Mouse (Mus musculus) lung, embryonic 14.5 days (tissue): ENCODE data around the gene Tmed5. TPM values are rescaled to one million over a fixed set of nuclear protein-coding genes. Genes with fewer than 3 reads are reported as not detected.
"Not testable (repeated sequence)": the region's sequence is repeated elsewhere in the genome, so short reads cannot be mapped to it uniquely, and the experiment has no call there.

Experiments
- ATAC-seq: fragments of 200-750 bp; cut with Nextera tagmentation; 2 replicates; pipeline ENCODE4 v1.8.0; 2017; ENCODE audit warnings: mild to moderate bottlenecking, moderate TSS enrichment, moderate library complexity; ENCODE audit not compliant: insufficient read depth
- DNase-seq: peaks from one replicate; pipeline ENCODE4 v3.0.0-alpha.2; 2015
- H3K27ac ChIP-seq: fragments of 300-500 bp; sonication (generic); 2 replicates; pipeline ENCODE4 v1.5.1; 2014; ENCODE audit warnings: low read depth, mild to moderate bottlenecking, moderate library complexity
- H3K27me3 ChIP-seq: fragments of 300-500 bp; sonication (generic); 2 replicates; pipeline ENCODE4 v1.6.1; 2014; ENCODE audit warnings: low read length, control low read depth; ENCODE audit not compliant: insufficient read depth
- H3K36me3 ChIP-seq: fragments of 300-500 bp; sonication (generic); 2 replicates; pipeline ENCODE4 v1.6.1; 2014; ENCODE audit warnings: control low read depth; ENCODE audit not compliant: insufficient read depth
- H3K4me1 ChIP-seq: fragments of 300-500 bp; sonication (generic); 2 replicates; pipeline ENCODE4 v1.6.1; 2014; ENCODE audit warnings: antibody characterized with exemption, control low read depth; ENCODE audit not compliant: insufficient read depth
- H3K4me2 ChIP-seq: fragments of 300-500 bp; sonication (generic); 2 replicates; pipeline ENCODE4 v1.6.1; 2014; ENCODE audit warnings: mild to moderate bottlenecking
- H3K4me3 ChIP-seq: fragments of 300-500 bp; sonication (generic); 2 replicates; pipeline ENCODE4 v1.5.1; 2014; ENCODE audit warnings: low read depth, low read length
- H3K9ac ChIP-seq: fragments of 300-500 bp; sonication (generic); 2 replicates; pipeline ENCODE4 v1.6.1; 2014
- H3K9me3 ChIP-seq: fragments of 300-500 bp; sonication (generic); 2 replicates; pipeline ENCODE4 v1.6.1; 2016; ENCODE audit warnings: low read depth, low read length, control low read depth
- CTCF ChIP-seq: IDR thresholded peaks from 2 replicates; pipeline ENCODE4 v1.5.1; 2016; ENCODE audit warnings: antibody characterized with exemption, low read depth
- WGBS: fragments of 180-500 bp; shearing (Covaris S2); extraction: QIAGEN DNeasy Blood & Tissue Kit; methylation state at CpG from one replicate; pipeline ENCODE4 v1.1.7; 2014; 5-methylcytosine and 5-hydroxymethylcytosine counted together
- polyA plus RNA-seq: library from polyadenylated mRNA; unstranded; fragments of >200 nt; fragmentation: Nextera tagmentation; extraction: Ambion mirVana; gene quantifications from 2 replicates; pipeline ENCODE4 v1.2.1, GENCODE M21; 2014

Tmed5 gene
- polyA plus RNA-seq, 1 experiment from 2014 or later, result 29.1 TPM

DNA sequence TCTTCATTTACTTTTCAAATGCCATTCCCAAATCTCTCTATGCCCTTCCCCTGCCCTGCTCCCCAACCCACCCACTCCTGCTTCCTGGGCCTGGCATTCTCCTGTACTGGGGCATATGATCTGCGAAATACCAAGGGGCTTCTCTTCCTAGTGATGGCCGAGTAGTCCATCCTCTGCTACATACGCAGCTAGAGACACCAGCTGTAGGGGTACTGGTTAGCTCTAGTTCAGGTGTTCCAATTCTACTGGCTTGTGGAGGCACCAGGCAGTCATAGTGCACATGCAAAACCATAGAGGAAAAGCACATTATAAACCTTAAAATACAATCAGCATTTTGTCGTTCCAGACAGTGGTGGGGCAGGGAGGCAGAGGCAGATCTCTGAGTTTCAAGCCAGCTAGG is 14.7 kb downstream of the Tmed5 start:
- DNase-seq (no peak), ATAC-seq (no peak)
- H3K4me2 ChIP-seq, result no peak overlapping the region
- WGBS, result 95% methylated on average over 4 of the region's 4 CpGs
- H3K27me3 ChIP-seq, result no peaks in the 10 kb centered on the region
- no peaks in the 10 kb centered on the region for H3K9me3 ChIP-seq
- no peak overlapping the region for H3K27ac ChIP-seq
- TF ChIP-seq CTCF, result no peak
- no peaks in the 10 kb centered on the region for H3K36me3 ChIP-seq
- H3K4me1 ChIP-seq, result no peaks in the 10 kb centered on the region
- no peak overlapping the region for H3K4me3 ChIP-seq
- H3K9ac ChIP-seq, result no peak overlapping the region

GRCm38 (mm10) chr5:108109346-108109745 is 23.1 kb downstream of the Tmed5 start:
- Histone ChIP-seq H3K36me3 (peaks cover 36% of the 10 kb centered on the region), H3K4me2 (no peak overlapping the region), H3K4me1 (no peaks in the 10 kb centered on the region), H3K4me3 (no peak overlapping the region), H3K9me3 (no peaks in the 10 kb centered on the region), H3K27me3 (no peaks in the 10 kb centered on the region), H3K27ac (no peak overlapping the region), H3K9ac (no peak overlapping the region)
- DNase-seq (no peak), ATAC-seq (no peak)
- WGBS, result 91% methylated on average over 7 of the region's 7 CpGs
- TF ChIP-seq CTCF, result no peak

- peaks cover 62% of the 10 kb centered on the region for H3K36me3 ChIP-seq
- ATAC-seq, result no peak
- H3K4me2 ChIP-seq, result no peak overlapping the region
- no peak for DNase-seq
- H3K9me3 ChIP-seq, result no peaks in the 10 kb centered on the region
- H3K4me1 ChIP-seq, result no peaks in the 10 kb centered on the region
- H3K4me3 ChIP-seq, result no peak overlapping the region
- H3K9ac ChIP-seq, result no peak overlapping the region
- H3K27ac ChIP-seq, result no peak overlapping the region
- TF ChIP-seq CTCF, result no peak
- H3K27me3 ChIP-seq, result no peaks in the 10 kb centered on the region
- WGBS, result 83% methylated on average over 5 of the region's 5 CpGs
Observed at GRCm38 (mm10) chr5:108104306-108104705, 28.1 kb downstream of the Tmed5 start.

DNA sequence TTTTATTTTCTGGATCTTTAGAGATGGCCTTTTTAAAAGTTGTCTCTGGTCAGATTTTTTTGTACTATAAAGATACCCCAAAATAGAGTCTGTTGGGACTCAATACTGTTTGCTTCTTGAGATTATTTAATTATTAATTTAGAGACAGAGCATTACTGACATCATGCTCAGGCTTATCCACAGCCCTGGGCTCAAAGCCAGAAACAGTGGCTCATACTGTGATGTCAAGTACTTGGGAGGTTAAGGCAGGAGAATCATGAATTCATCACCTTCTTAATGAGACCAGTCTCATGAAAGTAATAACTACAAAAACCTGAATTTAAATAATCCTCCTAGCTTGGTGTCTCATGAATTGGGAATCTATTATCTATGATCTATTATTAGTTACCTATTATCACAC is 32.2 kb downstream of the Tmed5 start:
- H3K9ac ChIP-seq, result no peak overlapping the region
- no peak for TF ChIP-seq CTCF
- no peak overlapping the region for H3K4me2 ChIP-seq
- H3K27me3 ChIP-seq, result no peaks in the 10 kb centered on the region
- H3K4me3 ChIP-seq, result no peak overlapping the region
- ATAC-seq, result no peak
- peaks cover 71% of the 10 kb centered on the region for H3K36me3 ChIP-seq
- DNase-seq, result no peak
- H3K4me1 ChIP-seq, result no peaks in the 10 kb centered on the region
- no peak overlapping the region for H3K27ac ChIP-seq
- no peaks in the 10 kb centered on the region for H3K9me3 ChIP-seq

GRCm38 (mm10) chr5:108097676-108098075 is 34.7 kb downstream of the Tmed5 start:
- Histone ChIP-seq H3K9me3 (no peaks in the 10 kb centered on the region), H3K9ac (no peak overlapping the region), H3K27me3 (no peaks in the 10 kb centered on the region), H3K4me2 (no peak overlapping the region), H3K36me3 (peaks cover 69% of the 10 kb centered on the region), H3K4me3 (no peak overlapping the region), H3K27ac (no peak overlapping the region), H3K4me1 (no peaks in the 10 kb centered on the region)
- 90% methylated on average over 3 of the region's 3 CpGs for WGBS
- DNase-seq, result no peak
- ATAC-seq, result no peak
- no peak for TF ChIP-seq CTCF

DNA sequence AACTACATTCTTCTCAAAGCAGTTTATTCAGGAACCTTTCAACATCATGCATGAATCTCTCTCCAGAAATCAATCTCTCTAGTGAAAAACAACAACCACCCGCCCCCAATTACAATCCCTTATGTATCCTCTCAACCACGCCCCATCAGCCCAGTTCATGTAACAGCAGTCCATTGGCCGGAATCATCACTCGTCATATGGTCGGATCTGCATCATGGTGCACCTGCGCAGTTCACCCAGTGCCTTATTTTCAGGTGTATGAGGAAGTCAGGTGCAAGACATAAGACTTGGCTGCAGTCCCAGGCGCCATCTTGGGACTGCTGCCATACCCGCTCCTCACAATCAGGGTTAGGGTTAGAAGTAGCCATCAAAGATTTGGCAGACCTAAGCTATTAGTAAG is 39.7 kb downstream of the Tmed5 start:
- not testable (repeated sequence) for DNase-seq, H3K4me3 ChIP-seq, H3K27me3 ChIP-seq, H3K4me2 ChIP-seq, H3K9me3 ChIP-seq, H3K4me1 ChIP-seq, H3K9ac ChIP-seq, H3K27ac ChIP-seq, ATAC-seq
- WGBS, result 91% methylated on average over 8 of the region's 8 CpGs
- H3K36me3 ChIP-seq, result peaks cover 74% of the 10 kb centered on the region

GRCm38 (mm10) chr5:108085440-108085839 is 47.0 kb downstream of the Tmed5 start:
- ATAC-seq, result no peak
- H3K9ac ChIP-seq, result no peak overlapping the region
- WGBS, result 90% methylated on average over 2 of the region's 2 CpGs
- no peaks in the 10 kb centered on the region for H3K27me3 ChIP-seq
- H3K4me3 ChIP-seq, result no peak overlapping the region
- no peak for DNase-seq
- peaks cover 75% of the 10 kb centered on the region for H3K36me3 ChIP-seq
- no peak overlapping the region for H3K4me2 ChIP-seq
- peak; percentile 36 for TF ChIP-seq CTCF
- H3K9me3 ChIP-seq, result no peaks in the 10 kb centered on the region
- H3K4me1 ChIP-seq, result no peaks in the 10 kb centered on the region
- no peak overlapping the region for H3K27ac ChIP-seq

GRCm38 (mm10) chr5:108082380-108082779 is 50.0 kb downstream of the Tmed5 start:
- WGBS, result 38% methylated on average over 2 of the region's 2 CpGs
- H3K9me3 ChIP-seq, result no peaks in the 10 kb centered on the region
- no peak overlapping the region for H3K4me2 ChIP-seq
- H3K27ac ChIP-seq, result no peak overlapping the region
- ATAC-seq (no peak), DNase-seq (peak; percentile 33)
- H3K4me3 ChIP-seq, result no peak overlapping the region
- H3K9ac ChIP-seq, result no peak overlapping the region
- H3K36me3 ChIP-seq, result peaks cover 63% of the 10 kb centered on the region
- no peaks in the 10 kb centered on the region for H3K4me1 ChIP-seq
- no peaks in the 10 kb centered on the region for H3K27me3 ChIP-seq
- TF ChIP-seq CTCF, result peak; percentile 42
